Mouse (Mus musculus) MEL (cell line): ENCODE measurements at regions not wholly inside any gene's neighbourhood (a gene's known extent, or its start where the extent isn't known, plus 50 kb on each side); places are given as distances from the start of the nearest gene placed in this dataset.

ENCODE experiments used
- DNase-seq: peaks from one replicate; pipeline ENCODE4 v3.0.0; 2011; ENCODE audit warnings: low read depth, low spot score
- H3K27ac ChIP-seq: 2 replicates; pipeline ENCODE4 v1.5.1; 2012; ENCODE audit warnings: low read depth, mild to moderate bottlenecking, control low read depth, low read length, moderate library complexity; ENCODE audit not compliant: control insufficient read depth
- H3K27me3 ChIP-seq, 2 experiments: fragments of 150-350 bp in 1 of 2; sonication (generic) in 1 of 2; 2 replicates each; pipeline ENCODE4 v1.6.1; 2012; ENCODE audit warnings: low read length in 2 of 2, mild to moderate bottlenecking in 2 of 2, improper control_type of control experiment in 1 of 2, moderate library complexity in 1 of 2; ENCODE audit not compliant: insufficient read depth in 2 of 2, control insufficient read depth in 1 of 2
- H3K36me3 ChIP-seq, 2 experiments: 2 replicates each; pipeline ENCODE4 v1.6.1; 2012 to 2014; ENCODE audit warnings: low read length in 2 of 2, improper control_type of control experiment in 1 of 2, inconsistent platforms in 1 of 2, mild to moderate bottlenecking in 1 of 2; ENCODE audit not compliant: insufficient read depth in 2 of 2, control insufficient read depth in 1 of 2
- H3K4me1 ChIP-seq, 2 experiments: fragments of 150-350 bp in 1 of 2; sonication (generic) in 1 of 2; 2 replicates each; pipeline ENCODE4 v1.6.1; 2012; ENCODE audit warnings: low read length in 2 of 2, improper control_type of control experiment in 1 of 2, mild to moderate bottlenecking in 1 of 2; ENCODE audit not compliant: insufficient read depth in 2 of 2, control insufficient read depth in 1 of 2
- H3K4me3 ChIP-seq, 2 experiments: fragments of 150-350 bp in 1 of 2; sonication (generic) in 1 of 2; 2 replicates each; pipeline ENCODE4 v1.5.1; 2012; ENCODE audit warnings: low read depth in 2 of 2, low read length in 2 of 2, mild to moderate bottlenecking in 2 of 2, moderate library complexity in 2 of 2, control low read depth in 1 of 2, improper control_type of control experiment in 1 of 2; ENCODE audit not compliant: control insufficient read depth in 1 of 2, insufficient read depth in 1 of 2
- H3K79me2 ChIP-seq: 2 replicates; pipeline ENCODE4 v1.6.1; 2012; ENCODE audit warnings: mild to moderate bottlenecking, low read length, moderate library complexity; ENCODE audit not compliant: control insufficient read depth, poor library complexity, insufficient read depth
- H3K9ac ChIP-seq: 2 replicates; pipeline ENCODE4 v1.6.1; 2012; ENCODE audit warnings: low read depth, mild to moderate bottlenecking, control low read depth, low read length, moderate library complexity; ENCODE audit not compliant: control insufficient read depth, poor library complexity, severe bottlenecking
- H3K9me3 ChIP-seq: fragments of 150-350 bp; sonication (generic); replicated peaks from 2 replicates; pipeline ENCODE4 v1.6.1; 2012; ENCODE audit warnings: mild to moderate bottlenecking, low read length, improper control_type of control experiment, moderate library complexity; ENCODE audit not compliant: insufficient read depth
- CHD1 ChIP-seq: IDR thresholded peaks from 2 replicates; pipeline ENCODE4 v1.6.1; 2012; ENCODE audit warnings: low read depth, mild to moderate bottlenecking, inconsistent platforms, low read length, improper control_type of control experiment
- CTCF ChIP-seq, 3 experiments: IDR thresholded peaks in 2 of 3; conservative IDR thresholded peaks in 1 of 3; 2 replicates each; pipeline ENCODE4 v1.5.1; 2011 to 2012; ENCODE audit warnings: low read length in 3 of 3, low read depth in 2 of 3, mild to moderate bottlenecking in 2 of 3, improper control_type of control experiment in 1 of 3, inconsistent platforms in 1 of 3, mixed read lengths in 1 of 3, moderate library complexity in 1 of 3; ENCODE audit not compliant: control insufficient read depth in 1 of 3, insufficient read depth in 1 of 3, poor library complexity in 1 of 3, severe bottlenecking in 1 of 3
- E2F4 ChIP-seq: IDR thresholded peaks from 2 replicates; pipeline ENCODE4 v1.6.1; 2011; ENCODE audit warnings: low read depth, low read length, improper control_type of control experiment, borderline replicate concordance
- ELF1 ChIP-seq: IDR thresholded peaks from 2 replicates; pipeline ENCODE4 v1.6.1; 2014; ENCODE audit warnings: low read depth, mild to moderate bottlenecking, inconsistent platforms, low read length, improper control_type of control experiment, moderate library complexity
- ETS1 ChIP-seq: IDR thresholded peaks from 2 replicates; pipeline ENCODE4 v1.6.1; 2012; ENCODE audit warnings: low read depth, mild to moderate bottlenecking, inconsistent platforms, low read length, improper control_type of control experiment, moderate library complexity
- GABPA ChIP-seq: IDR thresholded peaks from 2 replicates; pipeline ENCODE4 v1.6.1; 2012; ENCODE audit warnings: low read depth, mild to moderate bottlenecking, inconsistent platforms, low read length, improper control_type of control experiment, moderate library complexity
- GATA1 ChIP-seq: IDR thresholded peaks from 2 replicates; pipeline ENCODE4 v1.6.1; 2011; ENCODE audit warnings: low read depth, low read length, improper control_type of control experiment
- JUND ChIP-seq: IDR thresholded peaks from 2 replicates; pipeline ENCODE4 v1.6.1; 2011; ENCODE audit warnings: low read depth, mild to moderate bottlenecking, improper control_type of control experiment, low read length
- MAFK ChIP-seq: IDR thresholded peaks from 2 replicates; pipeline ENCODE4 v1.6.1; 2011; ENCODE audit warnings: low read depth, mild to moderate bottlenecking, low read length, improper control_type of control experiment, borderline replicate concordance
- POLR2A ChIP-seq, 2 experiments: IDR thresholded peaks; 2 replicates each; pipeline ENCODE4 v1.6.1; 2011 to 2012; ENCODE audit warnings: low read length in 2 of 2, mild to moderate bottlenecking in 2 of 2, control low read depth in 1 of 2, improper control_type of control experiment in 1 of 2, low read depth in 1 of 2, moderate library complexity in 1 of 2; ENCODE audit not compliant: control insufficient read depth in 1 of 2, insufficient read depth in 1 of 2, poor library complexity in 1 of 2
- POLR2AphosphoS5 ChIP-seq: IDR thresholded peaks from 2 replicates; pipeline ENCODE4 v1.6.1; 2012; ENCODE audit warnings: low read depth, borderline replicate concordance, mild to moderate bottlenecking, inconsistent platforms, low read length, moderate library complexity, mixed read lengths
- RAD21 ChIP-seq: IDR thresholded peaks from 2 replicates; pipeline ENCODE4 v1.6.1; 2011; ENCODE audit warnings: mild to moderate bottlenecking, low read depth, low read length, improper control_type of control experiment
- RCOR1 ChIP-seq: IDR thresholded peaks from 2 replicates; pipeline ENCODE4 v1.6.1; 2012; ENCODE audit warnings: low read depth, mild to moderate bottlenecking, inconsistent platforms, low read length, improper control_type of control experiment
- SIN3A ChIP-seq: IDR thresholded peaks from 2 replicates; pipeline ENCODE4 v1.6.1; 2012; ENCODE audit warnings: low read length, improper control_type of control experiment, inconsistent platforms
- TAL1 ChIP-seq: IDR thresholded peaks from 2 replicates; pipeline ENCODE4 v1.6.1; 2012; ENCODE audit warnings: mild to moderate bottlenecking, inconsistent platforms, low read length, moderate library complexity, mixed read lengths
- TBP ChIP-seq: IDR thresholded peaks from 2 replicates; pipeline ENCODE4 v1.8.0; 2011; ENCODE audit warnings: low read depth, low read length, improper control_type of control experiment
- TCF12 ChIP-seq: IDR thresholded peaks from 2 replicates; pipeline ENCODE4 v1.6.1; 2014; ENCODE audit warnings: low read depth, mild to moderate bottlenecking, inconsistent platforms, low read length, improper control_type of control experiment, moderate library complexity
- USF1 ChIP-seq: IDR thresholded peaks from 2 replicates; pipeline ENCODE4 v1.6.1; 2014; ENCODE audit warnings: low read depth, mild to moderate bottlenecking, inconsistent platforms, low read length, improper control_type of control experiment, moderate library complexity
- USF2 ChIP-seq, 2 experiments: IDR thresholded peaks; 2 replicates each; pipeline ENCODE4 v1.6.1; 2011 to 2012; ENCODE audit warnings: improper control_type of control experiment in 2 of 2, low read length in 2 of 2, borderline replicate concordance in 1 of 2, inconsistent platforms in 1 of 2, low read depth in 1 of 2, mild to moderate bottlenecking in 1 of 2; ENCODE audit not compliant: insufficient read depth in 1 of 2
- ZC3H11A ChIP-seq: IDR thresholded peaks from 2 replicates; pipeline ENCODE4 v1.6.1; 2012; ENCODE audit warnings: low read depth, mild to moderate bottlenecking, inconsistent platforms, low read length, improper control_type of control experiment
- ZKSCAN1 ChIP-seq: IDR thresholded peaks from 2 replicates; pipeline ENCODE4 v1.6.1; 2012; ENCODE audit warnings: low read depth, mild to moderate bottlenecking, inconsistent platforms, low read length, improper control_type of control experiment, moderate library complexity
- ZNF384 ChIP-seq: IDR thresholded peaks from 2 replicates; pipeline ENCODE4 v1.6.1; 2012; ENCODE audit warnings: low read depth, mild to moderate bottlenecking, inconsistent platforms, low read length, improper control_type of control experiment

DNA sequence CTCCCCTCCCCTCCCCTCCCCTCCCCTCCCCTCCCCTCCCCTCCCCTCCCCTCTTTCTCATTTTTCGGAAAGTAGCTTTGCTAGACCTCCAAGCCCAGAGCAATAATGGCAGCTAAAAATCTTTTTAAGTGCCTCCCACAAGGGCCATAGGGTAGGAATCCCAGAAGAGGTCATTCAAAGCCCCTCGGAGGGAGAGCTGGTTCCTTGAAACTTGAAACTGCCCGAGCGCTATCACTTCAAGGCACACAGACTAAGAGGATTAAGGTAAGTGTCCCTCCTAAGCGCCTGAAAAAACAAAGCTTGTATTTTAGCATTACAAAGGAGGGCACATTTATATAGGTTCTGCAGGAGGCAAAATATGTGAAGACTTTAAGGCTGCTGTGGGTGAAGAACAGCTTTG is 141.2 kb upstream of the Irx5 start:
- H3K4me3 ChIP-seq: no peak overlapping the region
- H3K4me1 ChIP-seq: no peaks in the 10 kb centered on the region
- H3K27me3 ChIP-seq: no peaks in the 10 kb centered on the region; a peak in 1 of 4 replicates
- H3K9me3 ChIP-seq: no peaks in the 10 kb centered on the region
- H3K9ac ChIP-seq: no peak overlapping the region
- no peak overlapping the region for H3K27ac ChIP-seq
- TF ChIP-seq ZC3H11A (no peak), GATA1 (no peak), USF2 (IDR thresholded peaks at IDR 0.05; ENCODE audit: borderline replicate concordance in 1 of 2, insufficient read depth in 1 of 2, low read depth in 1 of 2, low read length in 2 of 2) (no peak), RCOR1 (no peak), JUND (no peak), CHD1 (no peak), ETS1 (no peak), TCF12 (no peak), SIN3A (no peak), USF1 (no peak), E2F4 (no peak), POLR2AphosphoS5 (no peak), TBP (no peak)
- DNase-seq: no peak
- H3K36me3 ChIP-seq: no peaks in the 10 kb centered on the region
- H3K79me2 ChIP-seq: no peaks in the 10 kb centered on the region

DNA sequence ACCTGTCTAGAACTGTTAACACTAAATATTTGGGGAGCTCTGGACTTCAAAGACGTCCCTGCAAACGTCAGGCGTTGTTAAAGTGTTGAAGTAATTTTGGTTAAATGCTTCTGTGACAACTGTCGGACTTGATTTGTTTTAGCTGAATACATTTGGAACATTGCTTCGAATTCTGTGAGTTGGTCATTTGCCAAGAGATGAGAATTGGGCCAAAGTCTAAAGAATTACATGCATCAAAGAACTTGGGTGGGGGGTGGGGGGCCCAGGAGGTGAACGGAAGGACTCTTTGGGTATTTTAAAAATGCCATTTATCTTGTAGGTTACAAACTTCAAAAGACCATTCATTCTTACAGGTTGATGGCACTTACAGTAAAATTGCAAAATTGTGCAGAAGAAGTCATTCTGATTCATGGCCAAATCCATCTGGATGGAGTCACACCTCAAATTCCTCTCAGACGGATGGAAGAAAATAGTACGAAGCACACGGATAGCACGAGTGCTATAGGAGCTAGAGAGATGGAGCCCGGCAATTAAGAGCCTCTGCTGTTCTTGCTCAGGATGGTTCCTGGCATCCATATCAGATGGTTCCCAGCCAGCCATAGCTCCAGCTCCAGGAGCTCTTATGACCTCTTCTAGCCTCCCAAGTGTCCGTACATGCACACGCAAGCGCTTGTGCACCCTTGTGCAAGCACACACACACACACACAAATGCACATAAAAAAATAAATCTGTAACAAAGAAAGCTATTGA is 144.5 kb upstream of the Irx5 start:
- Histone ChIP-seq H3K27ac (no peak overlapping the region), H3K4me3 (no peak overlapping the region), H3K27me3 (no peaks in the 10 kb centered on the region; a peak in 1 of 4 replicates), H3K9me3 (no peaks in the 10 kb centered on the region), H3K9ac (no peak overlapping the region), H3K79me2 (no peaks in the 10 kb centered on the region), H3K4me1 (no peaks in the 10 kb centered on the region), H3K36me3 (no peaks in the 10 kb centered on the region)
- no peak for DNase-seq
- TF ChIP-seq TAL1 (no peak), RAD21 (no peak), SIN3A (no peak), CHD1 (no peak), MAFK (no peak), CTCF (IDR thresholded peaks at IDR 0.05 in 2 of 3, conservative IDR thresholded peaks at IDR 0.05 in 1 of 3; ENCODE audit: control insufficient read depth in 1 of 3, insufficient read depth in 1 of 3, low read depth in 2 of 3, low read length in 3 of 3, poor library complexity in 1 of 3, severe bottlenecking in 1 of 3) (no peak), ELF1 (no peak), GABPA (no peak), E2F4 (no peak), GATA1 (no peak), TBP (no peak), ZKSCAN1 (no peak), ZNF384 (no peak), POLR2A (IDR thresholded peaks at IDR 0.05; ENCODE audit: control insufficient read depth in 1 of 2, insufficient read depth in 1 of 2, low read depth in 1 of 2, low read length in 2 of 2, poor library complexity in 1 of 2) (no peak)
